Mouse (Mus musculus) midbrain, postnatal 0 days (tissue): ENCODE measurements around the gene Scamp4. TPM values are rescaled to one million over a fixed set of nuclear protein-coding genes. Genes with fewer than 3 reads are reported as not detected.
A peak's percentile ranks its signal among the peaks of the same experiment; 100 is the strongest.

Experiments used
- ATAC-seq: fragments of 200-750 bp; cut with Nextera tagmentation; 2 replicates; pipeline ENCODE4 v1.8.0; 2017; ENCODE audit warnings: moderate number of reproducible peaks, mild to moderate bottlenecking, moderate TSS enrichment, moderate library complexity; ENCODE audit not compliant: low FRiP score
- DNase-seq: peaks from one replicate; pipeline ENCODE4 v3.0.0-alpha.2; 2015; ENCODE audit warnings: low spot score
- H3K27ac ChIP-seq: fragments of 300-500 bp; sonication (generic); 2 replicates; pipeline ENCODE4 v1.5.1; 2014; ENCODE audit warnings: low read depth, mild to moderate bottlenecking, low read length, mixed read lengths
- H3K27me3 ChIP-seq: fragments of 300-500 bp; sonication (generic); 2 replicates; pipeline ENCODE4 v1.6.1; 2014; ENCODE audit warnings: low read length, control low read depth, mixed read lengths; ENCODE audit not compliant: insufficient read depth
- H3K36me3 ChIP-seq: fragments of 300-500 bp; sonication (generic); 2 replicates; pipeline ENCODE4 v1.6.1; 2014; ENCODE audit warnings: low read length, control low read depth, mixed read lengths; ENCODE audit not compliant: insufficient read depth
- H3K4me1 ChIP-seq: fragments of 300-500 bp; sonication (generic); 2 replicates; pipeline ENCODE4 v1.6.1; 2014; ENCODE audit warnings: mild to moderate bottlenecking, control low read depth, antibody characterized with exemption, low read length, mixed read lengths; ENCODE audit not compliant: insufficient read depth
- H3K4me2 ChIP-seq: fragments of 300-500 bp; sonication (generic); 2 replicates; pipeline ENCODE4 v1.6.1; 2014; ENCODE audit warnings: low read depth, mild to moderate bottlenecking, low read length, mixed read lengths; ENCODE audit not compliant: poor library complexity, severe bottlenecking
- H3K4me3 ChIP-seq: fragments of 300-500 bp; sonication (generic); 2 replicates; pipeline ENCODE4 v1.5.1; 2014; ENCODE audit warnings: low read depth, mild to moderate bottlenecking, low read length, moderate library complexity
- H3K9ac ChIP-seq: fragments of 300-500 bp; sonication (generic); replicated peaks from 2 replicates; pipeline ENCODE4 v1.6.1; 2014; ENCODE audit warnings: mild to moderate bottlenecking, low read length, moderate library complexity, mixed read lengths; ENCODE audit not compliant: poor library complexity, severe bottlenecking
- H3K9me3 ChIP-seq: fragments of 300-500 bp; sonication (generic); 2 replicates; pipeline ENCODE4 v1.6.1; 2016; ENCODE audit warnings: low read length, control low read depth
- CTCF ChIP-seq: IDR thresholded peaks from 2 replicates; pipeline ENCODE4 v1.5.1; 2016; ENCODE audit warnings: antibody characterized with exemption, mild to moderate bottlenecking
- WGBS: fragments of 180-500 bp; shearing (Covaris S2); extraction: QIAGEN DNeasy Blood & Tissue Kit; methylation state at CpG from one replicate; pipeline ENCODE4 v1.1.7; 2014; 5-methylcytosine and 5-hydroxymethylcytosine counted together
- polyA plus RNA-seq: library from polyadenylated mRNA; unstranded; fragments of >200 nt; fragmentation: Nextera tagmentation; extraction: Ambion mirVana; gene quantifications from 2 replicates; pipeline ENCODE4 v1.2.1, GENCODE M21; 2015
- total RNA-seq: library from RNA; depleted of rRNA; stranded (reverse); fragments of >200 nt; gene quantifications from 2 replicates; pipeline ENCODE4 v1.2.3, GENCODE M21; 2014

Scamp4 gene
- total and polyA plus RNA-seq, 2 experiments from 2014 or later = 32.4 to 73.1 TPM

DNA sequence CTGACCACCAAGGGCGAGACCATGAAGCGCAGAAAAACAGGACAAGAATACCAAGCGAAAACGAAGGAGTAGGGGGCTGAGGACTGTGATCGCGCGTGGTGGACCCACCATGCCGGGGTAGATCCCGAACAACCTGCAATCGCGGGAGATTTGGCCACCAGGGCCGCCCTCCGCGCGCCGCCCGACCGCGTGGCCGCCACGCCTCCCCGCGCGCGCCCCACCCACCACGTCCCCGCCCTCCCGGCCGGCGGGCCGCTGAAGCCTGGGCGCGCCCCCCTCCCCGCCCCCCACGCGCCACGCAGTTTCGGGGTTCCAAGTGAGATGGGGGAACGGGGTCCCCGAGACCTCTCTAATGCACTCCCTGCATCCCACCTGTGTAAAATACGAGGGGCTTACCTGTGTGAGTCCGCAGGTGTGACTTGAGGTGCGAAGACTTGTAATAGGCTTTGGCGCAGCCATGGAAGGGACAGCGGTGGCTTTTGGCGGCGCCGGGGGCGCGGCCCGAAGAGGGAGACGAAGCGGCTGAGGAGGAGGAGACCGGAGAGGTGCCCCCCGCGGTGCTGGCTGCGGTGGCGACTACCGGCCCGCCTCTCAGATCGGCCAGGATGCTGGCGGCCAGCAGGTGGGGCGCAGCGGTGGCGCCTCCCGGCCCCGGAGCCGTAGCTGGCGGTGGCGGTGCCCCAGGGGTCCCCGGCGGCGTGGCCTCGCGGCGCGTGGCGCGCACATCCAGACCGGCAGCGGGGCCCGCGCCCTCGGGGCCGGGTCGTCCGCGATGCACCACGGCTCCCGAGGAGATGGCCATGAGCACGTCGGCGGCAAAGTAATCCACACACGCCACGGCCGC is 26.1 kb upstream of the Scamp4 start:
- DNase-seq (peak; percentile 30), ATAC-seq (peak; percentile 4)
- H3K36me3 ChIP-seq = no peaks in the 10 kb centered on the region
- peak overlapping the region; percentile 83 for H3K9ac ChIP-seq
- TF ChIP-seq CTCF = no peak; the same call in 1 of the 2 replicates
- under 1% methylated on average over 89 of the region's 96 CpGs for WGBS
- H3K27me3 ChIP-seq = no peaks in the 10 kb centered on the region
- H3K27ac ChIP-seq = peak overlapping the region; percentile 76
- peak overlapping the region; percentile 89 for H3K4me2 ChIP-seq
- no peaks in the 10 kb centered on the region for H3K9me3 ChIP-seq
- H3K4me1 ChIP-seq = peaks cover 8% of the 10 kb centered on the region
- H3K4me3 ChIP-seq = peak overlapping the region; percentile 82

DNA sequence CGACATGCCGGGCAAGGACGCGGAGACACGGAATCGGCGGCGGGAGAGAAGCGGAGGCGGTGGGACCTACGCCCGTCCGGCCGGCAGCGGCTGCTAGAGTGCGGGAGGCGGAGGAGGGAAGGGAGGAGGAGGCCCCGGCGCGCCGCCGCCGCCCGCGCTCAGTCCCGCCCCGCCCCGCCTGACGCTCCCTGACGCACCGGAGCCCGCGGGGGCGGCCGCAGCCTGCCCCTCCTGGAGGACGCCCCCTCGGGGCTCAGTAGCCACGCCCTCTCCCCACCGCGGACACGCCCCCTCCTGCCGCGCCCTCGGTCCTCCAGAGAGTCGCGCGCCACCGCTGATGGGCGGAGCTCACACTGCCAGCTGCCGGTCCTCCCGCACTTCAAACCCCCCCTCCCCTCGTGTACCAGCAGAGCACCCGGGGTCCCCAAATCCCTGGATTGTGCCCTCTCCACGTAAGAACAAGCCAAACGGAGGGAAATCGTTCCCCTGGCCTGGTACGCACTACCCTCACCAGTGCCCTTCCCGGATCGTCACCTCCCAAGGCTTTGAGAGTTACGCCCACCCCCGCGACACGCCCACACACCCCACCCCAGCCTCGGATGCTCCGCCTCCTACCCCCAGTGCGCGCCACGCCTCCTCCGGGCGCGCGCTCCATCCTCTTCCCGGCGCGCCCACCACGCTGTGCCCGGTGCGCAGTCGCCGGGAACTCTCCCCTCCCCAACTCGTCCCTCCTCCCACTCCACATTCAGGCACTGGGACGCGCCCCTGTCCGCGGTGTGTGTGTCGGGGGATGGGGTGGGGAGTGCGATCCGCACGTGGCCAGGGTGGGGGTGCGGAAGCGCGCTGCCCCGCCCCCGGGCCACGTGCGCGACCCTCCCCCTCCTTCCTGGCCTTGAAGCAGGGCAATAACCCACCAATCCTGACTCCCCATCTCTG is 25.2 kb upstream of the Scamp4 start, which contains the start of gene Klf16:
Klf16 (minus strand) TSS at position 127 of the 936 bp plus-strand sequence.
- ATAC-seq = peak; percentile 81
- WGBS = under 1% methylated on average over 57 of the region's 97 CpGs
- peak; percentile 92 for DNase-seq

DNA sequence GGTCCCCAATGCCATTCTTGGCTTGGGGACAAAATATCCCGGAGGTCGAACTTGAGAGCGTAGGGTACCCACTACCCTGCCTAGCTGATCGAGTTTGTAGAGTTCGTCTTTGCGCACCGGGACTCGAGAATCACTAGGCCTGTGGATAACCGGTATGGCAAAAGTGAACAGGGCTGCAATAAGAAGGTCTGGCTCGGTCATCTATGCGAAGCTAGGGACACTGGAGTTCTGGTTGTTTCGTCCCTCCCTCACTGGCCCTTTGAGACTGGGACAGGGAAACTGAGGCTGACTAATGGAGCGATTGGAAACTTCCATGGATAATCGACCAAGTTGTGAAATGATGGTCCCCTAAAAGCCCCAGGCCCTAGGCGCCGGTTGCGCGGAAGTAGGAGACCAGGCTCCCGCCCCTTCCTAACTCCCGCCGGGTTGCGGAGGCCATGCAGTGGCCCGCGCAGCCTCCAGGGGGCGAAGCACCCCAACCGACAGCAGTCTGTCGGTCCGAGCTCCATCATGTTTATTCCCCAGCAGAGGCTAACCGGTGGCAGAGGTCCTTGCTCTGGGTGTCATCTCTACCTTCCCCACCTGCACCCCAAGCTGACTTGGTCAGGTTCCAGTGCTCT is 24.4 kb upstream of the Scamp4 start:
- under 1% methylated on average over 29 of the region's 29 CpGs for WGBS
- H3K4me1 ChIP-seq = peaks cover 8% of the 10 kb centered on the region
- peak overlapping the region; percentile 89 for H3K4me2 ChIP-seq
- no peaks in the 10 kb centered on the region for H3K27me3 ChIP-seq
- no peaks in the 10 kb centered on the region for H3K9me3 ChIP-seq
- H3K4me3 ChIP-seq = peak overlapping the region; percentile 82
- peak overlapping the region; percentile 52 for H3K27ac ChIP-seq
- TF ChIP-seq CTCF = peak; percentile 80
- H3K36me3 ChIP-seq = peaks cover under 1% of the 10 kb centered on the region; the same call in 1 of the 2 replicates
- DNase-seq (peak; percentile 66), ATAC-seq (no peak)
- 0 out of 2 replicates have a peak overlapping the region, but pooled peaks have one; percentile 8 for H3K9ac ChIP-seq

More for the DNA sequence above, 25.2 kb upstream of the Scamp4 start, which contains the start of gene Klf16:
- H3K27ac ChIP-seq = peak within 1 kb of the TSS; percentile 76
- H3K9me3 ChIP-seq = no peaks in the 10 kb centered on the region
- TF ChIP-seq CTCF = no peak
- peaks cover 8% of the 10 kb centered on the region for H3K4me1 ChIP-seq
- no peaks in the 10 kb centered on the region for H3K36me3 ChIP-seq
- peak within 1 kb of the TSS; percentile 89 for H3K4me2 ChIP-seq
- H3K9ac ChIP-seq = peak within 1 kb of the TSS; percentile 83
- H3K27me3 ChIP-seq = no peaks in the 10 kb centered on the region
- peak within 1 kb of the TSS; percentile 82 for H3K4me3 ChIP-seq

DNA sequence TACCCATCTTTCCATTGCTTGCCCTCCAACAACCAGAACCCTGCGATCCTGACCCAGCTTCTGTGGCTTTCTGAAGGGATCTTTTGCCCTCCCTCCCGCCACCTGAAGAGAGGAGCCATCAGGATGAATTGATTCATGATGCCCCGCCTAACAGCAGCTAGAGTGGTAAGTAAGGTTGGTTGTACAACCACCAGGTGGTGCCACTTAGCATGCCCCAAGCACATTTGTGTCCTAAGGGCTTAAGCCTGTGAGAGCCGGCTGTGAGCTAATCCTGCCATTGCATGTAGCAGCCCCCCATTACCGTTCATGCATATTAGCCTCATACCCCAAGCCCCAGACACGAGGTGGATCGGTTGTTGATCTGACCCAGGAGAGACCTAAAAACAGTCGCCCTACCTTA is 23.8 kb upstream of the Scamp4 start:
- ATAC-seq (no peak), DNase-seq (peak; percentile 72)
- Histone ChIP-seq H3K27ac (peak overlapping the region; percentile 52; the same call in 1 of the 2 replicates), H3K27me3 (no peaks in the 10 kb centered on the region), H3K36me3 (peaks cover 7% of the 10 kb centered on the region), H3K4me3 (no peak overlapping the region), H3K4me2 (peak overlapping the region; percentile 89; the same call in 1 of the 2 replicates), H3K9me3 (no peaks in the 10 kb centered on the region), H3K9ac (no peak overlapping the region; the same call in 1 of the 2 replicates), H3K4me1 (peaks cover 8% of the 10 kb centered on the region)
- 6% methylated on average over 8 of the region's 8 CpGs for WGBS
- TF ChIP-seq CTCF = peak; percentile 73

DNA sequence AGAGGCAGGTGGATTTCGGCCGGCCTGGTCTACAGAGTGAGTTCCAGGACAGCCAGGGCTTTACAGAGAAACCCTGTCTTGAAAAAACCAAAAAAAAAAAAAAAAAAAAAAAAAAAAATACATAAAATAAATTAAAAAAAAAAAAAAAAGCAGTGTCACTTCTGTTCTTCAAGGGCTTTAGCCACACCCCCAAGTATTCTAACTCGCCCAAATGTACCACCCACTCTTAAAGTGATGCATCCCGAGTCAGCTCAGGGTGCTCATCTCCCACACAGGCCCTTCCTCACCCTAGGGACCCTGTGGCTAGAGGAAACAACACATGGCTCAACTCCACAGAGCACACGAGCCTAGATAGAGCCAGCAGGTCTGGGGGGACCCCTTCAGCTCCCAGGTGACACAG is 19.6 kb upstream of the Scamp4 start:
- 84% methylated on average over 5 of the region's 5 CpGs for WGBS
- ATAC-seq (no peak), DNase-seq (no peak)
- Histone ChIP-seq H3K27me3 (no peaks in the 10 kb centered on the region), H3K9ac (no peak overlapping the region), H3K27ac (no peak overlapping the region), H3K9me3 (no peaks in the 10 kb centered on the region), H3K4me3 (no peak overlapping the region), H3K4me2 (no peak overlapping the region), H3K4me1 (no peaks in the 10 kb centered on the region), H3K36me3 (peaks cover 28% of the 10 kb centered on the region)
- TF ChIP-seq CTCF = no peak
